Mouse (Mus musculus) urinary bladder, postnatal 10 days (tissue): ENCODE results near the gene Il1rn.

ENCODE experiments used
- DNase-seq: peaks from one replicate; pipeline ENCODE4 v3.0.0; 2022; ENCODE audit warnings: low spot score

The Il1rn gene

GRCm38 (mm10) chr2:24382456-24383230 lies 46.0 kb downstream of the Il1rn start:
- DNase-seq: no peak

- no peak for DNase-seq
Observed at GRCm38 (mm10) chr2:24383636-24384035, 47.0 kb downstream of the Il1rn start.

- no peak for DNase-seq
Observed at GRCm38 (mm10) chr2:24384393-24384792, 47.7 kb downstream of the Il1rn start.

GRCm38 (mm10) chr2:24385111-24385961 lies 48.7 kb downstream of the Il1rn start:
- DNase-seq: no peak

GRCm38 (mm10) chr2:24386158-24386963 lies 49.7 kb downstream of the Il1rn start:
- DNase-seq: no peak

GRCm38 (mm10) chr2:24386964-24387320 lies 50.3 kb downstream of the Il1rn start:
- no peak for DNase-seq

GRCm38 (mm10) chr2:24387361-24388283 lies 51.0 kb downstream of the Il1rn start:
- no peak for DNase-seq

- DNase-seq: no peak
Observed at GRCm38 (mm10) chr2:24393251-24393650, 56.6 kb downstream of the Il1rn start.

- no peak for DNase-seq
Observed at GRCm38 (mm10) chr2:24397115-24397514, 60.5 kb downstream of the Il1rn start.

GRCm38 (mm10) chr2:24400711-24401110 lies 64.1 kb downstream of the Il1rn start:
- DNase-seq: no peak
